Mouse (Mus musculus) heart, embryonic 15.5 days (tissue): Measurements from ENCODE around the gene Dcdc2c. TPM values are rescaled to one million over a fixed set of nuclear protein-coding genes. Genes with fewer than 3 reads are reported as not detected.
A peak's percentile ranks its signal among the peaks of the same experiment; 100 is the strongest.

ENCODE experiments used
- ATAC-seq: fragments of 200-750 bp; cut with Nextera tagmentation; replicated peaks from 2 replicates; pipeline ENCODE4 v1.8.0; 2017; ENCODE audit warnings: low read depth, moderate TSS enrichment; ENCODE audit not compliant: insufficient number of reproducible peaks, insufficient read depth, low FRiP score
- H3K27ac ChIP-seq: fragments of 300-500 bp; sonication (generic); 2 replicates; pipeline ENCODE4 v1.5.1; 2015; ENCODE audit warnings: mild to moderate bottlenecking, inconsistent platforms
- H3K27me3 ChIP-seq: fragments of 300-500 bp; sonication (generic); 2 replicates; pipeline ENCODE4 v1.6.1; 2015; ENCODE audit warnings: inconsistent platforms
- H3K36me3 ChIP-seq: fragments of 300-500 bp; sonication (generic); 2 replicates; pipeline ENCODE4 v1.6.1; 2015; ENCODE audit warnings: mild to moderate bottlenecking, inconsistent platforms
- H3K4me1 ChIP-seq: fragments of 300-500 bp; sonication (generic); replicated peaks from 2 replicates; pipeline ENCODE4 v1.6.1; 2015; ENCODE audit warnings: inconsistent platforms
- H3K4me2 ChIP-seq: fragments of 300-500 bp; sonication (generic); 2 replicates; pipeline ENCODE4 v1.6.1; 2015; ENCODE audit warnings: inconsistent platforms, mild to moderate bottlenecking, moderate library complexity
- H3K4me3 ChIP-seq: fragments of 300-500 bp; sonication (generic); 2 replicates; pipeline ENCODE4 v1.5.1; 2015; ENCODE audit warnings: mild to moderate bottlenecking, inconsistent platforms
- H3K9ac ChIP-seq: fragments of 300-500 bp; sonication (generic); 2 replicates; pipeline ENCODE4 v1.6.1; 2015; ENCODE audit warnings: mild to moderate bottlenecking, inconsistent platforms
- H3K9me3 ChIP-seq: fragments of 300-500 bp; sonication (generic); replicated peaks from 2 replicates; pipeline ENCODE4 v1.6.1; 2016; ENCODE audit warnings: inconsistent platforms
- WGBS: fragments of 180-500 bp; shearing (Covaris S2); methylation state at CpG from one replicate; pipeline ENCODE4 v1.1.7; 2015; ENCODE audit warnings: mixed read lengths; 5-methylcytosine and 5-hydroxymethylcytosine counted together
- polyA plus RNA-seq: library from polyadenylated mRNA; unstranded; fragments of >200 nt; fragmentation: Nextera tagmentation; extraction: Ambion mirVana; gene quantifications from 2 replicates; pipeline ENCODE4 v1.2.1, GENCODE M21; 2015

The Dcdc2c gene
- polyA plus RNA-seq, 1 experiment from 2014 or later: not detected

GRCm38 (mm10) chr12:28458786-28459185 lies 93.4 kb downstream of the Dcdc2c start:
- Histone ChIP-seq H3K9me3 (no peaks in the 10 kb centered on the region), H3K27ac (no peak overlapping the region), H3K4me2 (no peak overlapping the region), H3K36me3 (no peaks in the 10 kb centered on the region), H3K27me3 (no peaks in the 10 kb centered on the region), H3K9ac (no peak overlapping the region), H3K4me1 (no peaks in the 10 kb centered on the region), H3K4me3 (no peak overlapping the region)
- no peak for ATAC-seq
- 90% methylated on average over 5 of the region's 5 CpGs for WGBS

- Histone ChIP-seq H3K4me2 (no peak overlapping the region), H3K4me3 (no peak overlapping the region), H3K9me3 (no peaks in the 10 kb centered on the region), H3K9ac (no peak overlapping the region), H3K4me1 (peaks cover 5% of the 10 kb centered on the region; the same call in 1 of the 2 replicates), H3K27ac (no peak overlapping the region), H3K27me3 (no peaks in the 10 kb centered on the region), H3K36me3 (no peaks in the 10 kb centered on the region)
- ATAC-seq: no peak
- WGBS: 61% methylated on average over 5 of the region's 5 CpGs
These were observed 115.7 kb downstream of the Dcdc2c start for GRCm38 (mm10) chr12:28436536-28436935.

GRCm38 (mm10) chr12:28432729-28433067 lies 119.5 kb downstream of the Dcdc2c start:
- Histone ChIP-seq H3K36me3 (no peaks in the 10 kb centered on the region), H3K4me3 (no peak overlapping the region), H3K4me2 (no peak overlapping the region), H3K9me3 (no peaks in the 10 kb centered on the region), H3K9ac (no peak overlapping the region), H3K27ac (no peak overlapping the region), H3K27me3 (no peaks in the 10 kb centered on the region), H3K4me1 (peaks cover 5% of the 10 kb centered on the region; the same call in 1 of the 2 replicates)
- ATAC-seq: no peak
- WGBS: 81% methylated on average over 3 of the region's 3 CpGs

GRCm38 (mm10) chr12:28431832-28432728 lies 120.1 kb downstream of the Dcdc2c start:
- Histone ChIP-seq H3K9ac (no peak overlapping the region), H3K27me3 (no peaks in the 10 kb centered on the region), H3K4me2 (peak overlapping the region; percentile 60), H3K4me1 (peaks cover 5% of the 10 kb centered on the region; the same call in 1 of the 2 replicates), H3K4me3 (peak overlapping the region; percentile 26), H3K36me3 (no peaks in the 10 kb centered on the region), H3K9me3 (no peaks in the 10 kb centered on the region), H3K27ac (no peak overlapping the region)
- WGBS: 12% methylated on average over 19 of the region's 19 CpGs
- no peak for ATAC-seq

- no peak for ATAC-seq
- H3K9me3 ChIP-seq: no peaks in the 10 kb centered on the region
- 86% methylated on average over 5 of the region's 5 CpGs for WGBS
- H3K9ac ChIP-seq: no peak overlapping the region
- no peak overlapping the region for H3K4me2 ChIP-seq
- H3K4me1 ChIP-seq: peaks cover 5% of the 10 kb centered on the region; the same call in 1 of the 2 replicates
- no peak overlapping the region for H3K27ac ChIP-seq
- no peaks in the 10 kb centered on the region for H3K27me3 ChIP-seq
- no peaks in the 10 kb centered on the region for H3K36me3 ChIP-seq
- no peak overlapping the region for H3K4me3 ChIP-seq
These were observed 122.3 kb downstream of the Dcdc2c start for GRCm38 (mm10) chr12:28429856-28430255.

- H3K36me3 ChIP-seq: no peaks in the 10 kb centered on the region
- WGBS: 73% methylated on average over 4 of the region's 4 CpGs
- no peaks in the 10 kb centered on the region for H3K9me3 ChIP-seq
- no peak overlapping the region for H3K27ac ChIP-seq
- no peak overlapping the region for H3K4me3 ChIP-seq
- H3K27me3 ChIP-seq: no peaks in the 10 kb centered on the region
- H3K9ac ChIP-seq: no peak overlapping the region
- H3K4me1 ChIP-seq: no peaks in the 10 kb centered on the region
- H3K4me2 ChIP-seq: no peak overlapping the region
- ATAC-seq: no peak
These were observed 135.2 kb downstream of the Dcdc2c start for GRCm38 (mm10) chr12:28416957-28417356.

GRCm38 (mm10) chr12:28407656-28408405 lies 144.4 kb downstream of the Dcdc2c start:
- Histone ChIP-seq H3K36me3 (no peaks in the 10 kb centered on the region), H3K27me3 (no peaks in the 10 kb centered on the region), H3K4me3 (no peak overlapping the region), H3K4me2 (no peak overlapping the region), H3K9ac (no peak overlapping the region), H3K4me1 (no peaks in the 10 kb centered on the region), H3K9me3 (no peaks in the 10 kb centered on the region; the same call in 1 of the 2 replicates), H3K27ac (no peak overlapping the region)
- ATAC-seq: no peak
- 78% methylated on average over 10 of the region's 10 CpGs for WGBS

- H3K9ac ChIP-seq: no peak overlapping the region
- WGBS: 86% methylated on average over 4 of the region's 4 CpGs
- no peaks in the 10 kb centered on the region for H3K4me1 ChIP-seq
These were observed 149.9 kb downstream of the Dcdc2c start for GRCm38 (mm10) chr12:28402256-28402655.

GRCm38 (mm10) chr12:28401372-28401771 lies 150.8 kb downstream of the Dcdc2c start:
- WGBS: 72% methylated on average over 5 of the region's 5 CpGs
- Histone ChIP-seq H3K9ac (no peak overlapping the region), H3K4me2 (no peak overlapping the region), H3K4me1 (no peaks in the 10 kb centered on the region), H3K36me3 (no peaks in the 10 kb centered on the region), H3K27ac (no peak overlapping the region), H3K27me3 (no peaks in the 10 kb centered on the region), H3K4me3 (no peak overlapping the region), H3K9me3 (no peaks in the 10 kb centered on the region)
- no peak for ATAC-seq

More at GRCm38 (mm10) chr12:28402256-28402655, 149.9 kb downstream of the Dcdc2c start:
- H3K36me3 ChIP-seq: no peaks in the 10 kb centered on the region
- ATAC-seq: no peak
- H3K4me2 ChIP-seq: no peak overlapping the region
- no peaks in the 10 kb centered on the region for H3K9me3 ChIP-seq
- H3K27me3 ChIP-seq: no peaks in the 10 kb centered on the region
- H3K4me3 ChIP-seq: no peak overlapping the region
- no peak overlapping the region for H3K27ac ChIP-seq

GRCm38 (mm10) chr12:28392129-28392528 lies 160.1 kb downstream of the Dcdc2c start:
- H3K4me1 ChIP-seq: peaks cover 8% of the 10 kb centered on the region; the same call in 1 of the 2 replicates
- H3K27me3 ChIP-seq: no peaks in the 10 kb centered on the region
- ATAC-seq: no peak
- H3K4me3 ChIP-seq: no peak overlapping the region
- 30% methylated on average over 6 of the region's 6 CpGs for WGBS
- H3K36me3 ChIP-seq: no peaks in the 10 kb centered on the region
- H3K27ac ChIP-seq: no peak overlapping the region
- no peaks in the 10 kb centered on the region for H3K9me3 ChIP-seq
- H3K4me2 ChIP-seq: no peak overlapping the region
- H3K9ac ChIP-seq: no peak overlapping the region
